Mouse (Mus musculus) frontal cortex, postnatal 36 days (tissue): Measurements from ENCODE around the gene Agbl5.

ENCODE experiments used
- DNase-seq, 2 experiments: peaks; one replicate each; pipeline ENCODE4 v3.0.0; 2022; ENCODE audit warnings: low spot score in 2 of 2

The Agbl5 gene

DNA sequence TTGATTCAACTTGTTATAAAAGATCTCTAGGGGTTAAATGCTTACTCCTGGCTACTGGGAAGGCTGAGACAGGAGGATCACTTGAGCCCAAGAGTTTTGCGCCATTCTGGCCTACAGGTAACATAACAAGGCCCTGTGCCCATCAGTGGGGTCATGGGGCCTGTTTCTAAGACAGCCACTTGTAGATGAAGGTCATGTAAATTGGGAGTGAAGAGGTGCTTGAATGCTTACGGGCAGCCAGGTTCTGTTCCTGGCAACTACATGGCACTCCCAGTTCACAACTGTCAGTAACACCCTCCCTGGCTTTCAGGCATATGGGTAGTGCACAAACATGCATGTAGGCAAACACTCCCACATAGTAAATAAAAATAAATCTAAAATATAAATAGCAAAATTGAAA, 62.4 kb downstream of the Agbl5 start:
- no peak for DNase-seq

DNA sequence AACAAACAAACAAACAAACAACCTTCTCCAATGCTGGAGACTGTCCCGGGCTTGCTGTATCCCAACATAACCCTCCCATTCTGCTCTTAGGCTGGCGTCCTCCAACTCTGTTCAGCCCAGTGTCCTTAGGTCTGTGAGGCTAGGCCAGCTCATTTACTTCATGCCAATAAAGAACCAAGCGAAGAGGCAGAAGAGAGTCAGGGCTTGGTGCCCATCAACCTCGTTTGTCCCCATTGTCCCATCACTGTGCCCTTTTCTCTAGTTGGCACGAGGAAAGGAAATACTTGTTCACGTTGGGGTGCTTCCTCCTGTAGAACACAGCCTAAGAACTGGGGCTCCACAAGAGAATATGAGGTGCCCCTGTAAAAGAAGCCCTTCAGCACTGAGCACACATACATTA, 63.2 kb downstream of the Agbl5 start:
- no peak for DNase-seq

DNA sequence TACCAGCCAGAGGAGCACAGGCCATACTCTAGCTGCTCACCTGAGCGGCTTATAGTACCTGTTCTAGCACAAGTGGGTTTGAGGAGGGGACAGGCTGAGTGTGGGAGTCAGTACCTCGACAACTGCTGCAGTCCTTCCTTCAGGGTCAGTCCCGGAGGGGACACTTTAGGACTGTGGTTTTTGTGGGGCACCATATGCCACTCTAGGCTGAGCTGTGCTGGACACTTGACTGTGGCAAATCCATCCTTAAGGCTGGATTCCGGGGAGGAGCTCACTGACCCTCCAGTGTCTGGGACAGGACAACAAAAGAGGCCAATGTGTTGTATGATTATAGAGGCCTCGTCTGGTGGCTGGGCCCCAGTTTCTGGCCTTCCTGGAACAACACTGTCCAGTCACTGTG, 64.1 kb downstream of the Agbl5 start:
- DNase-seq, result no peak

DNA sequence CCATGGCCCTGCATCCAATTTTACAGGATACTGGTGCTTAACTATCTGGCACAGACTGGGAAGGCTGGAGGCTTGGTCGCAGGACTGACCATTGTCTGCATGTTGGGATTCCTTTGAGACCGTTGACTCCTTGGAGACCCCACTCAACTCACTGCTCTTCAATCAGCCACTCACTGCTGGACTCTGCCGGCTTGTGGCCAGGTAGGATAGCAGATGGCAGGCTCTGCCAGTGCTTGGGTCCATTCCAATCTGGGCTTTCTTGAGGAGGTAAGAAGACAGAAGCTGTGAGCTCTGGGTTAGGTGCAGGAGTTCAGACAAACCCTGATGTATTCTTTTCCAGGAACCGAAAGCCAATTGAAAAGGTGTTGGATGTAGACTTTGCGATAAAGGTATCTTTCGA, 65.6 kb downstream of the Agbl5 start:
- no peak for DNase-seq

DNA sequence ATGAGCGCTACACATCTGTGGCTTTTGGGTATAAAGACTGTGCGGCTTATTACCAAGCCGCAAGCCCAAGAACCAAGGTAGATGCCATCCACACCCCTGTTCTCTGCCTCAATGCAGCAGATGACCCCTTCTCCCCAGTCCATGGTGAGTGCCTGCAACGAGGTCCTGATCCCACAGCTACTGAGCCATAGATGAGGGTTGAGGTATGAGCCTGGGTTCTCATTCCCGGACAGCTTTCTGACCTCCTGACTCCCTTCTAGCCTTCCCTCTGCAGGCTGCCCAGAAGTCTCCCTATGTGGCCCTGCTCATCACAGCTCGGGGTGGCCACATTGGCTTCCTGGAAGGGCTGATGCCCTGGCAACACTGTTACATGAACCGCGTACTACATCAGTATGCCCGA, 66.1 kb downstream of the Agbl5 start:
- DNase-seq, result no peak

DNA sequence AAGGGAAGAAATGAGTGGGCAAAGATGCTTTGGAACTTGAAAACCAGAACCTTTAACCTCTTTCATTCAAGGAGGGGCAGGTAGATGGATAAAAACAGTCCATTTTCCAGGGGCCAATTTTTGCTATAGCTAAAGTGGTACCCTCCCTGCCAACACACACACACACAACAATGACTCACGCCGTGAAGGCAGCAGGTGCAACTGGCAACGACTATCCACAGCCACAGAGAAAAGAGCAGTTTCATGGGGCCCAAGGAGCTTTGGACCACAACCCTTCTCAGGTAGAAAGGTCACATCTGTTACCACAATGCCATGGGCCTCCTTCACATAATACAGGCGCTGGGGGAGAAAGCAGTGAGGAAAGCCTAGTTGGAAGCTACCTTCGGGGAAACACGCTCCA, 67.3 kb downstream of the Agbl5 start:
- no peak for DNase-seq
